Mouse (Mus musculus) forebrain, embryonic 16.5 days (tissue): ENCODE measurements around the gene Zfp598. TPM values are rescaled to one million over a fixed set of nuclear protein-coding genes. Genes with fewer than 3 reads are reported as not detected.

Experiments used
- ATAC-seq: fragments of 200-750 bp; cut with Nextera tagmentation; 2 replicates; pipeline ENCODE4 v1.8.0; 2017; ENCODE audit warnings: mild to moderate bottlenecking, moderate library complexity
- H3K27ac ChIP-seq: fragments of 300-500 bp; sonication (generic); 2 replicates; pipeline ENCODE4 v1.5.1; 2014; ENCODE audit warnings: low read length, control low read depth
- H3K27me3 ChIP-seq: fragments of 300-500 bp; sonication (generic); replicated peaks from 2 replicates; pipeline ENCODE4 v1.6.1; 2014; ENCODE audit warnings: low read length; ENCODE audit not compliant: control insufficient read depth, insufficient read depth
- H3K36me3 ChIP-seq: fragments of 300-500 bp; sonication (generic); 2 replicates; pipeline ENCODE4 v1.6.1; 2014; ENCODE audit not compliant: control insufficient read depth, insufficient read depth
- H3K4me1 ChIP-seq: fragments of 300-500 bp; sonication (generic); replicated peaks from 2 replicates; pipeline ENCODE4 v1.6.1; 2014; ENCODE audit warnings: low read length; ENCODE audit not compliant: control insufficient read depth, insufficient read depth
- H3K4me2 ChIP-seq: fragments of 300-500 bp; sonication (generic); 2 replicates; pipeline ENCODE4 v1.6.1; 2014; ENCODE audit warnings: mild to moderate bottlenecking, low read length, control low read depth
- H3K4me3 ChIP-seq: fragments of 300-500 bp; sonication (generic); replicated peaks from 2 replicates; pipeline ENCODE4 v1.5.1; 2014; ENCODE audit warnings: mild to moderate bottlenecking, low read length, control low read depth
- H3K9ac ChIP-seq: fragments of 300-500 bp; sonication (generic); replicated peaks from 2 replicates; pipeline ENCODE4 v1.6.1; 2014; ENCODE audit warnings: low read depth, low read length, control low read depth
- H3K9me3 ChIP-seq: fragments of 300-500 bp; sonication (generic); 2 replicates; pipeline ENCODE4 v1.6.1; 2016; ENCODE audit warnings: low read length; ENCODE audit not compliant: control insufficient read depth
- WGBS: fragments of 180-500 bp; shearing (Covaris S2); extraction: QIAGEN DNeasy Blood & Tissue Kit; methylation state at CpG from one replicate; pipeline ENCODE4 v1.1.7; 2014; 5-methylcytosine and 5-hydroxymethylcytosine counted together
- polyA plus RNA-seq: library from polyadenylated mRNA; unstranded; fragments of >200 nt; fragmentation: Nextera tagmentation; extraction: Ambion mirVana; gene quantifications from 2 replicates; pipeline ENCODE4 v1.2.1, GENCODE M21; 2015

The Zfp598 gene
- polyA plus RNA-seq, 1 experiment from 2014 or later: 22.0 TPM

DNA sequence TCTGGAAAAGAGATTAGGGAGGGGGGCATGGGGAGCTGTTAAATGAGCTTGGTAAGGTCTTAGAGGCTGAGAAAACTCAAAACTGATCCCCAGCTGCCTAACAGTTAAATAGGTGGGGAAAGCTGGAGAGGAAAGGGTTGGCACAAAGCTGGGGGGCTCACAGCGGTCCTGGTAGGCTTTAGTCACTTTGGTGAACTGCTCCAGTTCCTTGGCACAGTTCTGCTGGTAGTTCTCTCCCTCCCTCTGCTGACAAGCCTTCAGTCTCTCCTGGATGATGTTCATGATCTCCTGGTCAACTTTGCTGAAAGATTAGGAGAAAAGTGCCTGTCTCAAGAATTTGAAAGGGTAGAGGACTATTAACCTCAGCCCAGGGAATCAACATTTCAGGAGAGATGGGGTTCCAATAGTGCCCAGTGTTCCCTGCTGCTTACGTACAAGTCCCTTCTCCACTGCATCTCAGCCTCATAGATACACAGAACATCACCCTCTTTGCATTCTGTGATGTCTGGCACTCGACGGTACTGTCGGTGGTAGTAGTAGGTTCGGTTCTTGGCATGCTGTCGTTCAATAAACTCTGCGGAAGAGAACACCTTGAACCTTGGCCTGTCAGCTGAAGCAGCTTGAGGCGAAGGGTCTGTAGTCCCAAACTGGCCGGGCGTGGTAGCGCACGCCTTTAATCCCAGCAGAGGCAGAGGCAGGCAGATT is 52.9 kb downstream of the Zfp598 start:
- 0 out of 2 replicates have a peak, but pooled peaks cover 2% of the 10 kb centered on the region for H3K27me3 ChIP-seq
- no peaks in the 10 kb centered on the region for H3K9me3 ChIP-seq
- no peak overlapping the region for H3K4me2 ChIP-seq
- H3K36me3 ChIP-seq: peaks cover 7% of the 10 kb centered on the region
- H3K27ac ChIP-seq: no peak overlapping the region
- WGBS: 35% methylated on average over 13 of the region's 13 CpGs
- H3K4me3 ChIP-seq: no peak overlapping the region
- no peak for ATAC-seq
- H3K9ac ChIP-seq: no peak overlapping the region
- peaks cover 33% of the 10 kb centered on the region for H3K4me1 ChIP-seq

DNA sequence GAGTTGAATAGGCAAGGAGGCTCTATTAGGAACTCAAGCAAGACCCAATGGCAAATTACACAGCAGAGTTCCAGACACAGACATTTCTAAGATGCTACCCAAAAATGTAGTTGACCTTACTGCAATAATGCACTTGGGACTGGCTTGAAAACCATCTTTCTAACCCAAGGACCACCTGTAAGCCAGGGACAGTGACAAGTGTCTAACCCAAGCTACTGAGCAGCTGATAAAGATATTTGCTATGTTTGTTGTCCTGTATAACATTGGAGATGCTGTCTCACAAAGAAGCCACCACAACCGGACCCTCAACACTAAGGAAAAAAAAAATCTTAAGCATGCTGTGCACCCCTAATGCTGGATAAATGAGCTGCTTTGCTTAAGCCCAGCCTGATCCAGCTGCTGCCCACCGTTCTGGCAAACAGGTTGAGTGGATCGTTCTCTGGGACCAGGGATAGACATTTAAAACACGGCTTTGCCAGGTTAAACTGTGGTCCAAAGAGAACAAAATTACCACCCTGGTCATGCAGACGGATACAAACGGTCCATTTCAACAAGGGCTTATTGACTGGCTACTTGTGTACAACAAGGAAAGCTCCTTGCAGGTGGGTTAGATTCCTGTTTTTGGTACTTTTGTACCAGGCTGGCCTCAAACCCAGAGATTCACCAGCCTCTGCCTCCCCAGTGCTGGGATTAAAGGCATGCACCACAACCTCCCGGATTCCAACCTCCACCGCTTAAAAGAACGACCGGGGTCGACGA is 53.8 kb downstream of the Zfp598 start:
- peak overlapping the region; percentile 72 for H3K4me3 ChIP-seq
- H3K27ac ChIP-seq: no peak overlapping the region; the same call in 1 of the 2 replicates
- no peaks in the 10 kb centered on the region for H3K9me3 ChIP-seq
- 3% methylated on average over 12 of the region's 12 CpGs for WGBS
- ATAC-seq: no peak
- H3K27me3 ChIP-seq: 0 out of 2 replicates have a peak, but pooled peaks cover 2% of the 10 kb centered on the region
- H3K4me2 ChIP-seq: peak overlapping the region; percentile 78
- peaks cover 7% of the 10 kb centered on the region for H3K36me3 ChIP-seq
- H3K9ac ChIP-seq: peak overlapping the region; percentile 83
- H3K4me1 ChIP-seq: peaks cover 33% of the 10 kb centered on the region

DNA sequence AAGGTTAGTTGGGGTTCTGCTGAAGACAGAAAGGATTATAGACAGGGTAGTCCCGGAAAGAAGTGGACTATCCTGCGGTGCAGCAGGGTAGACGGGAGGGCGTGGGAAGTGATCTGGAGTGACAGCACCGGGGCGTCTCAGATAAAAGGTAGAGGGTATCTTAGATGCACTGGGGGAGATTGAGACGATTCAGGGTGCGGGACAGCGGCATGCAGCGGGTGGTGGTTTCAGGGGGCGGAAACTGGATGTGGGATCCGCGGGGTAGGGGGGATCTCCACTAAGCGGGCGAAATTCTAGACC is 54.3 kb downstream of the Zfp598 start:
- under 1% methylated on average over 15 of the region's 15 CpGs for WGBS
- ATAC-seq: peak; percentile 0; the same call in 1 of the 2 replicates

DNA sequence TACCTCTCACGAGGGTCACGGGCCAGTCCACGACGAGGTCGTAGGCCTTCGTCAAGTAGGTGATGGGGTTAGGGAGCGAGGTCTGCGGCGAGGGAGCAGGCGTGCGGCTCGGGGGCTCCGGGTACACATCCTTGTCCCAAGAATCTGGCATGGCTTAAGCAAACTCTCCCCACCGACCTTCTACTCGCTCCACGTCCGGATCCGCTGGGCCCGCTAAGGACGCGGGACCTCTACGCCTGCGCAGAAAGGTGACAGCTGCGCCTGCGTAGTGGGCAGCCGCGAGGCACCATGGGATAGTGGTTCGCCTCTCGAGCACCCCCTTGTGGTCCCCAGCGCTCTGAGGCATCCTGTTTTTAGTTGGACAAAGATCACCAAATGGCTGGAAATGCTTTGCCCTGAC is 54.7 kb downstream of the Zfp598 start, which contains the start of gene Ndufb10:
Gene Ndufb10, minus strand, starts transcription at position 295 of the 400 bp plus-strand sequence.
- Histone ChIP-seq H3K36me3 (peaks cover 7% of the 10 kb centered on the region), H3K4me1 (peaks cover 28% of the 10 kb centered on the region), H3K27me3 (0 out of 2 replicates have a peak, but pooled peaks cover 2% of the 10 kb centered on the region), H3K27ac (peak within 1 kb of the TSS; percentile 26), H3K4me3 (peak within 1 kb of the TSS; percentile 72), H3K4me2 (peak within 1 kb of the TSS; percentile 78), H3K9me3 (no peaks in the 10 kb centered on the region), H3K9ac (peak within 1 kb of the TSS; percentile 83)
- under 1% methylated on average over 30 of the region's 30 CpGs for WGBS
- ATAC-seq: peak; percentile 57

More for the DNA sequence above, 54.3 kb downstream of the Zfp598 start:
- Histone ChIP-seq H3K9me3 (no peaks in the 10 kb centered on the region), H3K4me2 (peak overlapping the region; percentile 78), H3K9ac (peak overlapping the region; percentile 83), H3K4me3 (peak overlapping the region; percentile 72), H3K27me3 (0 out of 2 replicates have a peak, but pooled peaks cover 2% of the 10 kb centered on the region), H3K27ac (peak overlapping the region; percentile 26; the same call in 1 of the 2 replicates), H3K4me1 (peaks cover 32% of the 10 kb centered on the region), H3K36me3 (peaks cover 7% of the 10 kb centered on the region)

DNA sequence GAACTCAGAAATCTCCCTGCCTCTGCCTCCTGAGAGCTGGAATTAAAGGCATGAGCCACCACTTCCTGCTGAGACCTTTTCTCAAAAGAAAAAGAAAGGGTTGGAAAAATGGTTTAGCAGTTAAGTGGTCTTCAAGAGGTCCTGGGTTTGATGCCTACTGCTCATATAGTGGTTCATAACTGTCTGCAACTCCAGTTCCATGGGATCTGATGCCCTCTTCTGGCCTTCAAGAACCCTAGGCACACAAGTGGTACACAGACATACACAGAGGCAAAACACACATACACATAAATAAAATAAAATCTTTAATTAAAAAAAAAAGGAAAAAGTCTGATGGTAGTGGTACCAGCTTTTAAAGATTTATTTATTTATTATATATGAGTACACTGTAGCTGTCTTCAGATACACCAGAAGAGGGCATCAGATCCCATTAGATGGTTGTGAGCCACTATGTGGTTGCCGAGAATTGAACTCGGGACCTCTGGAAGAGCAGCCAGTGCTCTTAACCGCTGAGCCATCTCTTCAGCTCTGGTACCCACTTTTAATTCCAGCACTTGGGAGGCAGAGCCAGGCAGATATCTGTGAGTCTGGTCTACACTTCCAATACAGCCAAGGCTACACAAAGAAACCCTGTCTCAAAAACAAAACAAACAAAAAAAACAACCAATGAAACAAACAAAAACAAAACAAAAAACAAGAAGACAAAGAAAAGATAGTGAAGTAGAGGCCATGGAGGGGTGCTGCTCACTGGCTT is 56.3 kb downstream of the Zfp598 start:
- Histone ChIP-seq H3K36me3 (peaks cover 7% of the 10 kb centered on the region), H3K9ac (no peak overlapping the region), H3K4me3 (no peak overlapping the region), H3K27me3 (0 out of 2 replicates have a peak, but pooled peaks cover 2% of the 10 kb centered on the region), H3K27ac (no peak overlapping the region), H3K9me3 (no peaks in the 10 kb centered on the region), H3K4me1 (peaks cover 26% of the 10 kb centered on the region), H3K4me2 (no peak overlapping the region)
- no peak for ATAC-seq
- WGBS: 76% methylated on average over 3 of the region's 3 CpGs

DNA sequence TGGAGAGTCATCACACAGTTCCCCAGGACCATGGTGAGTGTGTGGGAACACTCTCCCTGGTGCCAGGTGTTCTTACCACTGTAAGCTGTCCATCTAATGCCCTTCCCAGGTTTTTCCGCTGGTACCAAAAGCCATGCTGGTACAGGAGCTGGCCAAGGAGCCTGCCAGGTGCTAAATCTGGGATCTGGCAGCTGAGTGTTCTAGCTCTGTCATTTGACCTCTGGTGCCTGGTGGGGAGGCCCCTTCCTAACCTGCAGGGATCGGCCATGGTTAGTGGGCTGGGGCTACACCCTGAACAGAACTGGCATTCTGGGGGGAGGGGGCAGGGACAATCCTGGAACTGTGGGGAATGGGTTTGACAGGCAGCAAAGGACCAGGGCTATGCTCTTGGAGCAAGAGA is 58.1 kb downstream of the Zfp598 start, which contains the start of gene Rpl3l:
Gene Rpl3l, plus strand, starts transcription at position 203 of the 400 bp plus-strand sequence.
- Histone ChIP-seq H3K4me2 (no peak within 1 kb of the TSS), H3K36me3 (no peaks in the 10 kb centered on the region), H3K9me3 (no peaks in the 10 kb centered on the region), H3K4me3 (no peak within 1 kb of the TSS), H3K27ac (no peak within 1 kb of the TSS), H3K4me1 (peaks cover 11% of the 10 kb centered on the region), H3K27me3 (0 out of 2 replicates have a peak, but pooled peaks cover 2% of the 10 kb centered on the region), H3K9ac (no peak within 1 kb of the TSS)
- 74% methylated on average over 2 of the region's 2 CpGs for WGBS
- ATAC-seq: no peak

DNA sequence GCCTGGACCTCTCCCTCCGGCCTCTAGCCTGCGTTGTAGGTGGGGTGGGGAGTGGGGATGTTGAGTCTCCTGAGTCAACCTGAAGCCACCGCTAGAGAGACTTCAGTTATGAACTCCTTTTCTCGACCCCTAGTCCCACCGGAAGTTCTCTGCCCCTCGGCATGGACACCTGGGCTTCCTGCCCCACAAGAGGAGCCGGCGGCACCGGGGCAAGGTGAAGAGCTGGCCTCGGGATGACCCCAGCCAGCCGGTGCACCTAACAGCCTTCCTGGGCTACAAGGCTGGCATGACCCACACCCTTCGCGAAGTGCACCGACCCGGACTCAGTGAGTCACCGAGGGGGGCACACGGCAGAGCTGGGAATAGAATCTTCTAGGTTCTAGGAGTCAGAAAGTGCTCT is 58.7 kb downstream of the Zfp598 start:
- ATAC-seq: no peak
- no peaks in the 10 kb centered on the region for H3K9me3 ChIP-seq
- H3K27me3 ChIP-seq: 0 out of 2 replicates have a peak, but pooled peaks cover 2% of the 10 kb centered on the region
- H3K4me3 ChIP-seq: no peak overlapping the region
- 75% methylated on average over 17 of the region's 17 CpGs for WGBS
- H3K9ac ChIP-seq: no peak overlapping the region
- H3K4me2 ChIP-seq: no peak overlapping the region
- H3K27ac ChIP-seq: no peak overlapping the region
- H3K4me1 ChIP-seq: peaks cover 6% of the 10 kb centered on the region
- H3K36me3 ChIP-seq: no peaks in the 10 kb centered on the region

DNA sequence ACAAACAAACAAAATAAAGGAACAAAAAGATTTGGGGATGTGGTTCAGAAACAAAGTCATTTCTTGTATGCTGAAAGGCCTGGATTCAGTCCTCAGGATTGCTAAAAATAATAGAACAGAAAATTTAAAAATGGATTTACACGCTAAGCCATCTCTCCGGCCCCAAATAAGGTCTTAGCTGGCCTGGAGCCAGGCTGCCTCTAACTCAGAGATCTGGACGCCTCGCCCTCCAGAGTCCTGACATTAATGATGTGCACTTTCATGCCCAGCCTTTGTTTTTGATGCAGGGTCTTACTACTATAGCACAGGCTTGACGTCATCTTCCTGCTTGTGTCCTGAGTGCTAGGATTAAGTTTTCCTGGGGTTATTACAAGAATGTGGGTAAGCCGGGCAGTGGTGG is 59.6 kb downstream of the Zfp598 start:
- H3K27me3 ChIP-seq: 0 out of 2 replicates have a peak, but pooled peaks cover 2% of the 10 kb centered on the region
- no peak overlapping the region for H3K4me2 ChIP-seq
- H3K4me1 ChIP-seq: no peaks in the 10 kb centered on the region
- no peak overlapping the region for H3K4me3 ChIP-seq
- ATAC-seq: no peak
- H3K27ac ChIP-seq: no peak overlapping the region
- no peaks in the 10 kb centered on the region for H3K36me3 ChIP-seq
- H3K9ac ChIP-seq: no peak overlapping the region
- WGBS: 68% methylated on average over 6 of the region's 6 CpGs
- H3K9me3 ChIP-seq: no peaks in the 10 kb centered on the region

DNA sequence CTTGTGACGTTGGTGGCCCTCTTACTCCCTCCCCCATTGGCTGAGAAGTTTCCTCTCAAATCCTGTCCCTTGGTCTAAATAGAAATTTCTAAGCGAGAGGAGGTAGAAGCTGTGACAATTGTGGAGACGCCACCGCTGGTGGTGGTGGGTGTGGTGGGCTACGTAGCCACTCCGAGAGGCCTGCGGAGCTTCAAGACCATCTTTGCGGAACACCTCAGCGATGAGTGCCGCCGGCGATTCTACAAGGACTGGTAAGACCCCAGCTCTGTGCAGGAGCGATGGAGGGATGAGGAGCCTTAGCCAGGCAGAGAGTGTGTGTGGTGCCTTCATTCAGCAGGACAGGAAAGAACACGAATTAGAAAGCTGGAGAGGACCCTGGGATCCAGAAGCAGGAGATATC is 61.3 kb downstream of the Zfp598 start:
- no peak overlapping the region for H3K9ac ChIP-seq
- no peaks in the 10 kb centered on the region for H3K36me3 ChIP-seq
- no peak overlapping the region for H3K4me3 ChIP-seq
- H3K4me2 ChIP-seq: no peak overlapping the region
- no peak for ATAC-seq
- WGBS: 84% methylated on average over 14 of the region's 14 CpGs
- H3K9me3 ChIP-seq: no peaks in the 10 kb centered on the region
- H3K27ac ChIP-seq: no peak overlapping the region
- H3K27me3 ChIP-seq: 0 out of 2 replicates have a peak, but pooled peaks cover 2% of the 10 kb centered on the region
- no peaks in the 10 kb centered on the region for H3K4me1 ChIP-seq
